Mouse (Mus musculus): ENCODE measurements around the gene Slc45a1.

Gene Slc45a1

GRCm38 (mm10) chr4:150651390-150652277 is at the start of gene Slc45a1:
Slc45a1 (minus strand) TSS chr4:150652174.
- in situ Hi-C loops (cut with MboI, MseI), result loop anchor here (5.0 kb wide), 1 partner anchor 101 kb away; no protein-coding TSS in a partner anchor

GRCm38 (mm10) chr4:150700849-150701248 is 48.9 kb upstream of the Slc45a1 start:
- in situ Hi-C loops (cut with MboI, MseI), result no loop called here

- in situ Hi-C loops (cut with MboI, MseI), result no loop called here
Observed at GRCm38 (mm10) chr4:150694434-150695108, 42.6 kb upstream of the Slc45a1 start.

- in situ Hi-C loops (cut with MboI, MseI), result no loop called here
Observed at GRCm38 (mm10) chr4:150692861-150693403, 41.0 kb upstream of the Slc45a1 start.

GRCm38 (mm10) chr4:150690759-150691158 is 38.8 kb upstream of the Slc45a1 start:
- in situ Hi-C loops (cut with MboI, MseI), result no loop called here

GRCm38 (mm10) chr4:150689553-150689952 is 37.6 kb upstream of the Slc45a1 start:
- in situ Hi-C loops (cut with MboI, MseI), result no loop called here

GRCm38 (mm10) chr4:150687126-150687753 is 35.3 kb upstream of the Slc45a1 start:
- in situ Hi-C loops (cut with MboI, MseI), result no loop called here

GRCm38 (mm10) chr4:150686538-150686937 is 34.6 kb upstream of the Slc45a1 start:
- in situ Hi-C loops (cut with MboI, MseI), result no loop called here

GRCm38 (mm10) chr4:150685778-150686493 is 34.0 kb upstream of the Slc45a1 start:
- in situ Hi-C loops (cut with MboI, MseI), result no loop called here

- in situ Hi-C loops (cut with MboI, MseI), result no loop called here
Observed at GRCm38 (mm10) chr4:150685043-150685777, 33.2 kb upstream of the Slc45a1 start.

GRCm38 (mm10) chr4:150680373-150680772 is 28.4 kb upstream of the Slc45a1 start:
- in situ Hi-C loops (cut with MboI, MseI), result no loop called here

- in situ Hi-C loops (cut with MboI, MseI), result no loop called here
Observed at GRCm38 (mm10) chr4:150678789-150679188, 26.8 kb upstream of the Slc45a1 start.

GRCm38 (mm10) chr4:150677846-150678224 is 25.9 kb upstream of the Slc45a1 start:
- in situ Hi-C loops (cut with MboI, MseI), result no loop called here

GRCm38 (mm10) chr4:150677126-150677845 is 25.3 kb upstream of the Slc45a1 start:
- in situ Hi-C loops (cut with MboI, MseI), result no loop called here

GRCm38 (mm10) chr4:150676029-150676428 is 24.1 kb upstream of the Slc45a1 start:
- in situ Hi-C loops (cut with MboI, MseI), result no loop called here

- in situ Hi-C loops (cut with MboI, MseI), result no loop called here
Observed at GRCm38 (mm10) chr4:150675274-150675673, 23.3 kb upstream of the Slc45a1 start.

GRCm38 (mm10) chr4:150665806-150666205 is 13.8 kb upstream of the Slc45a1 start:
- in situ Hi-C loops (cut with MboI, MseI), result no loop called here

- in situ Hi-C loops (cut with MboI, MseI), result loop anchor here (5.0 kb wide), 1 partner anchor 68 kb away; no protein-coding TSS in a partner anchor
Observed at GRCm38 (mm10) chr4:150664726-150665125, 12.8 kb upstream of the Slc45a1 start.

GRCm38 (mm10) chr4:150663192-150663591 is 11.2 kb upstream of the Slc45a1 start:
- in situ Hi-C loops (cut with MboI, MseI), result loop anchor here (5.0 kb wide), 1 partner anchor 69 kb away; no protein-coding TSS in a partner anchor

GRCm38 (mm10) chr4:150661886-150662285 is 9.9 kb upstream of the Slc45a1 start:
- in situ Hi-C loops (cut with MboI, MseI), result loop anchor here (5.0 kb wide), 1 partner anchor 70 kb away; no protein-coding TSS in a partner anchor
